Mouse (Mus musculus): Measurements from ENCODE around the gene Disc1. TPM values are rescaled to one million over a fixed set of nuclear protein-coding genes. Genes with fewer than 3 reads are reported as not detected.

Disc1 gene
- polyA plus RNA-seq, 1 experiment from 2014 or later = 1.6 TPM

- H3K4me3 ChIP-seq (ENCODE audit: low read depth, low read length) = no peak overlapping the region
- ATAC-seq (ENCODE audit: low read depth) = no peak
- DNase-seq (ENCODE audit: low spot score) = no peak
- no peaks in the 10 kb centered on the region; the same call in 1 of the 2 replicates for H3K9me3 ChIP-seq (ENCODE audit: control insufficient read depth, low read length)
- no peak overlapping the region for H3K4me2 ChIP-seq (ENCODE audit: low read depth, low read length)
- 67% methylated on average over 9 of the region's 9 CpGs for WGBS
- peaks cover 15% of the 10 kb centered on the region for H3K4me1 ChIP-seq (ENCODE audit: control insufficient read depth, insufficient read depth, low read length)
- no peak overlapping the region for H3K9ac ChIP-seq (ENCODE audit: low read depth, low read length)
- H3K36me3 ChIP-seq (ENCODE audit: control insufficient read depth, insufficient read depth, low read length) = no peaks in the 10 kb centered on the region
- H3K27ac ChIP-seq (replicated peaks; ENCODE audit: low read depth, low read length) = no peak overlapping the region
- no peaks in the 10 kb centered on the region for H3K27me3 ChIP-seq (replicated peaks; ENCODE audit: control insufficient read depth, insufficient read depth, low read length)
These were observed 178.7 kb downstream of the Disc1 start for GRCm38 (mm10) chr8:125232724-125233123.

GRCm38 (mm10) chr8:125235898-125236835, 182.2 kb downstream of the Disc1 start:
- Histone ChIP-seq H3K27ac (replicated peaks; ENCODE audit: low read depth, low read length) (peak overlapping the region; percentile 57), H3K4me3 (ENCODE audit: low read depth, low read length) (peak overlapping the region; percentile 10; the same call in 1 of the 2 replicates)
- ATAC-seq (ENCODE audit: low read depth) = peak; percentile 50

GRCm38 (mm10) chr8:125240763-125241162, 186.8 kb downstream of the Disc1 start:
- ATAC-seq (ENCODE audit: low read depth) (no peak), DNase-seq (ENCODE audit: low spot score) (no peak)
- no peak overlapping the region for H3K4me3 ChIP-seq (ENCODE audit: low read depth, low read length)
- H3K27ac ChIP-seq (replicated peaks; ENCODE audit: low read depth, low read length) = no peak overlapping the region
- no peaks in the 10 kb centered on the region for H3K36me3 ChIP-seq (ENCODE audit: control insufficient read depth, insufficient read depth, low read length)
- no peak overlapping the region for H3K4me2 ChIP-seq (ENCODE audit: low read depth, low read length)
- H3K9me3 ChIP-seq (ENCODE audit: control insufficient read depth, low read length) = no peaks in the 10 kb centered on the region
- peaks cover 36% of the 10 kb centered on the region for H3K4me1 ChIP-seq (ENCODE audit: control insufficient read depth, insufficient read depth, low read length)
- no peak overlapping the region for H3K9ac ChIP-seq (ENCODE audit: low read depth, low read length)
- 60% methylated on average over 4 of the region's 4 CpGs for WGBS
- H3K27me3 ChIP-seq (replicated peaks; ENCODE audit: control insufficient read depth, insufficient read depth, low read length) = peaks cover 4% of the 10 kb centered on the region; the same call in 1 of the 2 replicates

More at GRCm38 (mm10) chr8:125235898-125236835, 182.2 kb downstream of the Disc1 start:
- DNase-seq (ENCODE audit: low spot score) = no peak
- 14% methylated on average over 21 of the region's 22 CpGs for WGBS
- no peaks in the 10 kb centered on the region; the same call in 1 of the 2 replicates for H3K9me3 ChIP-seq (ENCODE audit: control insufficient read depth, low read length)
- no peaks in the 10 kb centered on the region for H3K36me3 ChIP-seq (ENCODE audit: control insufficient read depth, insufficient read depth, low read length)
- peak overlapping the region; percentile 46; the same call in 1 of the 2 replicates for H3K9ac ChIP-seq (ENCODE audit: low read depth, low read length)
- peaks cover 15% of the 10 kb centered on the region for H3K4me1 ChIP-seq (ENCODE audit: control insufficient read depth, insufficient read depth, low read length)
- peak overlapping the region; percentile 48 for H3K4me2 ChIP-seq (ENCODE audit: low read depth, low read length)
- H3K27me3 ChIP-seq (replicated peaks; ENCODE audit: control insufficient read depth, insufficient read depth, low read length) = no peaks in the 10 kb centered on the region

- peak overlapping the region; percentile 39 for H3K27ac ChIP-seq (replicated peaks; ENCODE audit: low read depth, low read length)
- 23% methylated on average over 10 of the region's 10 CpGs for WGBS
- H3K4me3 ChIP-seq (ENCODE audit: low read depth, low read length) = no peak overlapping the region
- no peak; the same call in 1 of the 2 replicates for ATAC-seq (ENCODE audit: low read depth)
- H3K36me3 ChIP-seq (ENCODE audit: control insufficient read depth, insufficient read depth, low read length) = no peaks in the 10 kb centered on the region
- peaks cover 8% of the 10 kb centered on the region; the same call in 1 of the 2 replicates for H3K27me3 ChIP-seq (replicated peaks; ENCODE audit: control insufficient read depth, insufficient read depth, low read length)
- H3K9me3 ChIP-seq (ENCODE audit: control insufficient read depth, low read length) = no peaks in the 10 kb centered on the region
- H3K9ac ChIP-seq (ENCODE audit: low read depth, low read length) = no peak overlapping the region
- peaks cover 25% of the 10 kb centered on the region for H3K4me1 ChIP-seq (ENCODE audit: control insufficient read depth, insufficient read depth, low read length)
- H3K4me2 ChIP-seq (ENCODE audit: low read depth, low read length) = peak overlapping the region; percentile 12; the same call in 1 of the 2 replicates
- DNase-seq (ENCODE audit: low spot score) = peak; percentile 84
These were observed 188.4 kb downstream of the Disc1 start for GRCm38 (mm10) chr8:125242382-125242781.

- WGBS = 33% methylated on average over 4 of the region's 4 CpGs
- H3K27me3 ChIP-seq (replicated peaks; ENCODE audit: control insufficient read depth, insufficient read depth, low read length) = peaks cover 8% of the 10 kb centered on the region; the same call in 1 of the 2 replicates
- peak overlapping the region; percentile 39 for H3K27ac ChIP-seq (replicated peaks; ENCODE audit: low read depth, low read length)
- H3K4me3 ChIP-seq (ENCODE audit: low read depth, low read length) = no peak overlapping the region
- no peaks in the 10 kb centered on the region for H3K9me3 ChIP-seq (ENCODE audit: control insufficient read depth, low read length)
- DNase-seq (ENCODE audit: low spot score) = no peak
- no peak overlapping the region for H3K4me2 ChIP-seq (ENCODE audit: low read depth, low read length)
- peaks cover 25% of the 10 kb centered on the region for H3K4me1 ChIP-seq (ENCODE audit: control insufficient read depth, insufficient read depth, low read length)
- H3K36me3 ChIP-seq (ENCODE audit: control insufficient read depth, insufficient read depth, low read length) = no peaks in the 10 kb centered on the region
- H3K9ac ChIP-seq (ENCODE audit: low read depth, low read length) = no peak overlapping the region
- no peak for ATAC-seq (ENCODE audit: low read depth)
These were observed 188.9 kb downstream of the Disc1 start for GRCm38 (mm10) chr8:125242921-125243320.

- H3K9ac ChIP-seq (ENCODE audit: low read depth, low read length) = no peak overlapping the region
- no peak overlapping the region for H3K27ac ChIP-seq (replicated peaks; ENCODE audit: low read depth, low read length)
- WGBS = 49% methylated on average over 7 of the region's 7 CpGs
- H3K9me3 ChIP-seq (ENCODE audit: control insufficient read depth, low read length) = no peaks in the 10 kb centered on the region
- no peaks in the 10 kb centered on the region for H3K36me3 ChIP-seq (ENCODE audit: control insufficient read depth, insufficient read depth, low read length)
- peaks cover 18% of the 10 kb centered on the region for H3K4me1 ChIP-seq (ENCODE audit: control insufficient read depth, insufficient read depth, low read length)
- ATAC-seq (ENCODE audit: low read depth) (no peak), DNase-seq (ENCODE audit: low spot score) (no peak)
- H3K27me3 ChIP-seq (replicated peaks; ENCODE audit: control insufficient read depth, insufficient read depth, low read length) = peaks cover 8% of the 10 kb centered on the region; the same call in 1 of the 2 replicates
- H3K4me2 ChIP-seq (ENCODE audit: low read depth, low read length) = no peak overlapping the region
- no peak overlapping the region for H3K4me3 ChIP-seq (ENCODE audit: low read depth, low read length)
These were observed 192.8 kb downstream of the Disc1 start for GRCm38 (mm10) chr8:125246737-125247292.

GRCm38 (mm10) chr8:125247349-125247748, 193.4 kb downstream of the Disc1 start:
- ATAC-seq (ENCODE audit: low read depth) = peak; percentile 38; the same call in 1 of the 2 replicates
- WGBS = 3% methylated on average over 1 of the region's 1 CpGs
- Histone ChIP-seq H3K4me3 (ENCODE audit: low read depth, low read length) (no peak overlapping the region), H3K4me2 (ENCODE audit: low read depth, low read length) (no peak overlapping the region), H3K9ac (ENCODE audit: low read depth, low read length) (no peak overlapping the region), H3K9me3 (ENCODE audit: control insufficient read depth, low read length) (no peaks in the 10 kb centered on the region), H3K27ac (replicated peaks; ENCODE audit: low read depth, low read length) (no peak overlapping the region), H3K36me3 (ENCODE audit: control insufficient read depth, insufficient read depth, low read length) (no peaks in the 10 kb centered on the region), H3K27me3 (replicated peaks; ENCODE audit: control insufficient read depth, insufficient read depth, low read length) (peaks cover 8% of the 10 kb centered on the region; the same call in 1 of the 2 replicates), H3K4me1 (ENCODE audit: control insufficient read depth, insufficient read depth, low read length) (peaks cover 15% of the 10 kb centered on the region)
- DNase-seq (ENCODE audit: low spot score) = peak; percentile 49

- DNase-seq (ENCODE audit: low spot score) (no peak), ATAC-seq (ENCODE audit: low read depth) (no peak)
- Histone ChIP-seq H3K27me3 (replicated peaks; ENCODE audit: control insufficient read depth, insufficient read depth, low read length) (0 out of 2 replicates have a peak, but pooled peaks cover 4% of the 10 kb centered on the region), H3K4me3 (ENCODE audit: low read depth, low read length) (no peak overlapping the region), H3K9ac (ENCODE audit: low read depth, low read length) (no peak overlapping the region), H3K4me1 (ENCODE audit: control insufficient read depth, insufficient read depth, low read length) (peaks cover 24% of the 10 kb centered on the region), H3K9me3 (ENCODE audit: control insufficient read depth, low read length) (no peaks in the 10 kb centered on the region), H3K27ac (replicated peaks; ENCODE audit: low read depth, low read length) (no peak overlapping the region), H3K4me2 (ENCODE audit: low read depth, low read length) (no peak overlapping the region), H3K36me3 (ENCODE audit: control insufficient read depth, insufficient read depth, low read length) (no peaks in the 10 kb centered on the region)
- 97% methylated on average over 4 of the region's 4 CpGs for WGBS
These were observed 199.0 kb downstream of the Disc1 start for GRCm38 (mm10) chr8:125252946-125253345.
